Mouse (Mus musculus): ENCODE results near the gene Tm9sf4. TPM values are rescaled to one million over a fixed set of nuclear protein-coding genes. Genes with fewer than 3 reads are reported as not detected.
A peak's percentile ranks its signal among the peaks of the same experiment; 100 is the strongest.

The Tm9sf4 gene
- 53.7 and 58.7 TPM in 2 replicates for total RNA-seq (2014; fragmentation: Nextera tagmentation)
- total RNA-seq (2017): 49.5 and 97.3 TPM in 2 replicates

DNA sequence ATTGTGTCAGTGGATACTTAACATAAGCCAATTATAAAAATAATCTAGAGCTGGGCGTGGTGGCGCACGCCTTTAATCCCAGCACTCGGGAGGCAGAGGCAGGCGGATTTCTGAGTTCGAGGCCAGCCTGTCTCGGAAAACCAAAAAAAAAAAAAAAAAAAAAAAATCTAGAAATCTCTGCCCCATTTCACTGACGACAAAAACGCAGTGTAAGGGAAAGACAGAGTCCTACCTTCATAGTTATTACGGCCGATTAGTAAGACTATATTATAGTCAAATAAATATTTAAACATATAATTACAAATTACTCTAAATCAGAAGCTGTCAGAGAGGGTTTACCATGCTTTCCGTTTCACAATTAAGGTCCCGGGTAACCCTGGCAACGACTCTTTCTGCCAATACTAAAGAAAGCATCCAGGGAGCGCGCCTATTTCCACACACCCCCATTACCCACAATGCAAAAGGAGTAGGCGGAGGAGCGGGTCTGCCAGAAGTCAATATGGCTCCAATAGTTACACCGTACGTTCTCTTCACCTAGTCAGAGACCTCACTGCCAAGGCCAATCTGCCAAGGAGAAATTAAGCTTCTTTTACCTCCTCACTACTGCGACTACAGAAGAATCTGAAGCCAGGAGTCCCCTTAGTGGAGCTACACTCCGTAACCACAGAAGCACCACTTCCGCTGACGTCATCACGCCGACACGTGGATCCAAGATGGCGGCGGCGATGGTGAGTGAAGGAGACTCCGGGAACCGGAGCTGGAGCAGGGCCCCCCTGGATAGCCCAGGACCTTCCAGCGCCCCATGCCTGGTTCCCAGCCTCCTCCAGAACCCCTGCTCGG lies at the start of gene Tm9sf4:
Gene Tm9sf4, plus strand, starts transcription at position 460 of the 840 bp plus-strand sequence.
- peak; percentile 91 for ATAC-seq (replicated peaks; ENCODE audit: low FRiP score, low TSS enrichment, poor library complexity, severe bottlenecking)

DNA sequence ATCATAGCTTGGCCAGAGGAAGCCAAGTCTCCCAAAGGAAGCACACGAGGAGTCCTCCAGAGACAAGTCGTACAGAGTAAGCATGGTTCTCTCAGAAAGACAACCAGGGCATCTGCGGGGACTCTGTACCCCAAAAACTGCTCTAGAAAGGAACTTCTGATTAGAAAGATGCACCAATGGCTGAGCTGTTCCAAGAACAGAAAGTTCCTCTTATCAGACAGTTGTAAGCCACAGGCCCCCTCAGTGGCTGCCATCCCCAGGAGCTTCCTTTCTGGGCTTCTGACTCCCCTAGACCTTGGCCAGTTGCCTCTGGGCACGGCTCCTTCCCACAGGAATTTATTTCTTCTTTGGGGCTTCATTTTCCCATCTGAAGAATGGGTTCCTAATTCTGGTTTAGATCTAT lies 45.4 kb upstream of the Tm9sf4 start:
- peak; percentile 58 for ATAC-seq (replicated peaks; ENCODE audit: low FRiP score, low TSS enrichment, poor library complexity, severe bottlenecking)

DNA sequence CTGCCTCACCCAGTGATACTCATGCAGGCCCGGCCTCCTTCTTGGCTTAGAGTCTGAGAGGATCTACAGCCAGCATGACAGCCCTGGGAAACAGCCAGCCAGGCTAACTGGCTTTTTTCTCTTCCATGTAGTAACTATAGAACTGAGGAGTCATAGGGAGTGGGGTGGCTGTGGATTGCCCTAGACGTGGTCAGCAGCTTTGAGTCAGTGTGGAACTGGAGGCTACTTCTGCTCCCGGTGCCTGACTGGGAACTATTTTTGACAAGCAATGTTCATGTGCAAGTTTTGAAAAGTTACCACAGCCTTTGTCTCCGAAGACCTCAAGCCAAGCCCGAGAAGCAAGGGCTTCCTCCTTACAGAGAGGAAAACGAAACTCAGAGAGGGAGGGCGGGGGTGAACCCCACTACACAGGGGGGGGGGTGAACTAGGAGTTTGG lies 44.0 kb upstream of the Tm9sf4 start:
- ATAC-seq (replicated peaks; ENCODE audit: low FRiP score, low TSS enrichment, poor library complexity, severe bottlenecking): no peak

DNA sequence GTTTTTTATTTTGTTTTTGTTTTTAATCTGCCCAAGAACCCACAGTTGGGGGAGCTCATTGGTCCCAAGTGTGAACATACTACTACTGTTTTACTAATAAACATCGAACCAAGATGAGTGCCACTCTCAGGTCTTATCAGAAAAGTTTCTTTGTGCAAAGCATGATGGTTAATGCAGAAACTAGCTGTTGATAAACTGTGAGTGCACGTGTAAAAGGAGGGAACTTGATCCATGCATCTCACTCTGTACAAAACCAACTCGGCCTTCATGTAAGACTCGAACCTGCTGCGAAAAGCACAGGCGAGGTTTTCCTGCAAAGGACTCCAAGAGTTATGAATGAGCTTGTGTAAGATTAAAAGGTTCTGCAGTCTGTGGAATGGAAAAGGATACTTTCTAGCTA lies 41.6 kb upstream of the Tm9sf4 start:
- no peak for ATAC-seq (replicated peaks; ENCODE audit: low FRiP score, low TSS enrichment, poor library complexity, severe bottlenecking)

DNA sequence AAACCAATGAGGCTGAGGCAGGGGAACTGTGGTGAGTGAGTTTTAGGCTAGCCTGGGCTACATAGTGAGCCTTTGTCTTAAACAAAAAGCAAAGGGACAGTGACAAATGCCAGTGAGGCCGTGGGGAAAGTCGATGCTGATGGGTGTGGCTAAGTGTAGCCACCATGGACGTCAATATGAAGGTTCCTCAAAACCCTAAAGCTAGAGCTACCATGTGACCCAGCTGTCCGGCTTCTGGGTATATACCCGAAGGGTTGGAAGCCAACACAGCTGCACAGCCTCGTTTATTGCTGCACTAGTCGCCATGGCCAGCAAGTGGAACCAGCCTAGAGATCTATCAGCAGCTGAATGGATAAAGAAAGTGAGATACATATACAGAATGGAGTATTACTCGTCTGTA lies 41.0 kb upstream of the Tm9sf4 start:
- ATAC-seq (replicated peaks; ENCODE audit: low FRiP score, low TSS enrichment, poor library complexity, severe bottlenecking): no peak

DNA sequence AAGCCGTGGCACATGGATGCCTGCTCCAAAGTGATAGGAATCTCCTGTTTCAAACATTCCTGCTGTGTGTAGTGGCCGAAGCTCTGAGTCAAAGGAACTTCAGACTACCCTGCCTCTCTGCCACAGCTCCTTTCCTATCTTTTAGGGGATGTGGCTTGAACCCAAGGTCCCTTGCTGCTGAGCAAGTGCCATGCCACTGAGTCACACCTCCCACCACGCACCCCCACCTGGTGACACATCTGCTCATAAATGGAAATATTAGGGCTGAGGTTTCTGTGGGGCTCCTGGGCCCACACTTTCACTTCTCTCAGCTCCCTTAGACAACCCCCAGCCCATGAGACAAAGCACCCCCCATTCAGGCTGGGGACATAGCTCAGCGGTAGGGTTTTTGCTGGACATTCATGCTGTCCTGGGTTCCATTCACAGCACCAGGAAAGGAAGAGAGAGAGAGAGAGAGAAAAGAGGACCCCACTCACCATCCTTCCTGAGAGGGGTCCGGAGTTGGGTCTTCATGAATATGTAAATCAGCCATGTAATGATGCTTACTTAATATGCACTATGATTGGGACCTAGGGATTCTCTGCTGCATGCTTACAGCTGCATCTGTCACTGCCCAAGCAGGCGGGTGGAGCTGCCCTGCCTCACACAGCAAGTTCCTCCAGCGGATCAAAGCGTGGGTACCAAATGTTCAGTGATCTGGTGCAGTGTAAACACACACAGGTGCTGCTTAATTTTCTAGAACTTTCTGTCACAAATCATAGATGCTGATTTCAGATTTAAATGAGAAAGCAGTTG lies 39.1 kb upstream of the Tm9sf4 start:
- no peak for ATAC-seq (replicated peaks; ENCODE audit: low FRiP score, low TSS enrichment, poor library complexity, severe bottlenecking)

DNA sequence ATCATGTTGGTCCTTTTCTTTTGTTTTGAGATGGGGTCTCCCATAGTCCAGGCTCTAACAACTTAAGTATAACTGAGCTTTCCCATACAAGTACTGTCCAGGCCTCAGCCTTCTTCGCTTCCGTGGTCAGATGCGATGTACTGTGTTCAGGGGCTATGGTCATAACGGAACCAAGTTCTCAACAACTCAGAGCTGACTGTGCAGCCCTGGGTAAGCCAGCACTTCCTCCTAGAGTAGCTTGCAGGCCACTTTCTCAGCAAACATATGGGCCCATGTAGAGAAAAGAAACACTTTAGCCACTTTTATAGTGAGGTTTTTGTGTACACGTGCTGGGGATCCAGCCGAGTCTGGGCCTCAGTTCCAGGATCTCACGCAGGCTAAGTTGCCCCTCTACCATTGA lies 38.4 kb upstream of the Tm9sf4 start:
- no peak for ATAC-seq (replicated peaks; ENCODE audit: low FRiP score, low TSS enrichment, poor library complexity, severe bottlenecking)

DNA sequence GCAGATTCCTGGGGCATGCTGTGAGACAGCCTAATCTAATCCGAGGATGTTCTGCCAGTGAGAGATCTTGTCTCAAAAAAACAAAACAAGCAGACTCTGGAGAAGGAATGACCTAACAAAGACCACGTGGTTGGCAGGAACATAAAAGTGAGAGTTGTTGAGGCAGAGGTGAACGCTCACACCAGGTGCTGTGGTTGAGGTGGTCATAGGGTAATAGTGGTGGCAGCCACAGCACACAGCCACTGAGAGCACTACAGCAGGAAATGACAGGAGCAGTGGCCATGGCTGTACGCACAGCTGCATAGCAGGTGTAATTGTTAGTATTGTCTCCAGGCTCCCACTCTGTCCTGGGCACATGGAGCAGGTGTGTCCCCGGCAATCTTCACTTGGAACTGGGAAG lies 35.2 kb upstream of the Tm9sf4 start:
- no peak for ATAC-seq (replicated peaks; ENCODE audit: low FRiP score, low TSS enrichment, poor library complexity, severe bottlenecking)

DNA sequence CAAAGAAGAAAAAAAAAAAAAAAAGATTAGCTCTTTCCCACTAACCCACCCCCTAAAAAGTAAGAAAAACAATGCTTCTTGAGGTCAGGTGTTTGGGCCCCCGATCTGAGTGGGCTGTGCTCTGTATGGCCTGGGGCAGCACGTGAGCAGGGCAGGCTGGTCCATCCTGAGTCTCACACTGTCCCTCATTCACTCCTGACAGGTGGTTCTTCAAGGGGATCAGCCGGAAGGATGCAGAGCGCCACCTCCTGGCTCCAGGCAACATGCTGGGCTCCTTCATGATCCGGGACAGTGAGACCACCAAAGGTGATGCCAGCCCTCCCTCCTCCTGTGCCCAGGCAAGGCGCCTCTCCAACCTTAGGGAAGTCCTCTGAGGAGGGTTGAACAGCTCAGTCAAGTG lies 30.1 kb upstream of the Tm9sf4 start:
- ATAC-seq (replicated peaks; ENCODE audit: low FRiP score, low TSS enrichment, poor library complexity, severe bottlenecking): peak; percentile 58

DNA sequence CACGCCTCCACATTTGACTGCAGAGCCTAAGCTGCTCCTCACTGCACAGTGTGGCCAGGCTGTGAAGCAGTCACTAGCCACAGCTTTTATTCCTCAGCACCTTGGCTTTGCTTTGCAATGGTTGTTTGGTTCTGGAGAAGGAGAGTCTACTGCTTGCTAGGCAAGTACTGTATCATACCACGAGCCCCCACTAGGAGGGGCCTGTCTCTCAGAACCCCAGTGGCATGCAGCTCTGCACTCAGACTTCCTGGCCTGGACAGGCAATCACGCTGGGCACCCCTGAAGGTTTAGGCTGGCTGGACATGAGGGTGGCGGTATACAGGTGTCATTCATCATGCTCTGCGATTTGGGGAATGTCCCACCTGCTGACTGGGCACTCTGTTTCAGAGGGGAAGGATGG lies 26.9 kb upstream of the Tm9sf4 start:
- peak; percentile 54 for ATAC-seq (replicated peaks; ENCODE audit: low FRiP score, low TSS enrichment, poor library complexity, severe bottlenecking)

DNA sequence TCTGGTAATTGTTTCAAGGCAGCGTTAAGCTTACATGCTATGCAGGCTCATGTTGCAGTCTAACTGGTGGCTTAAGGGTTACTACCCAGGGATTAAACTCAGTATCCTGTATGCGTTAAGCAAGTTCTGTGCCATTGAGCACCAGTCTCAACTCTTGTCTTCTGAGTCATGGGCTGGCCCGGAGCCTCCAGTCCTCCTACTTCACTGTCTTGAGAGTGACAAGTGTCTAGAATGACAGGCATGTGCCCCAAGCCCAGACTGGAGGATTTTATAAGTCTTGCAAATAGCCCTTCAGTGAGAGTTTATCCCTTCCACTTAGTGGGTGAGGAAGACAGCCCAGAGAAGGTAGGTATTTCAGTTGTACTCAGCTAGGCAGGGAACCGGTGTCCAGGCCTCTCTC lies 24.9 kb upstream of the Tm9sf4 start:
- ATAC-seq (replicated peaks; ENCODE audit: low FRiP score, low TSS enrichment, poor library complexity, severe bottlenecking): no peak

DNA sequence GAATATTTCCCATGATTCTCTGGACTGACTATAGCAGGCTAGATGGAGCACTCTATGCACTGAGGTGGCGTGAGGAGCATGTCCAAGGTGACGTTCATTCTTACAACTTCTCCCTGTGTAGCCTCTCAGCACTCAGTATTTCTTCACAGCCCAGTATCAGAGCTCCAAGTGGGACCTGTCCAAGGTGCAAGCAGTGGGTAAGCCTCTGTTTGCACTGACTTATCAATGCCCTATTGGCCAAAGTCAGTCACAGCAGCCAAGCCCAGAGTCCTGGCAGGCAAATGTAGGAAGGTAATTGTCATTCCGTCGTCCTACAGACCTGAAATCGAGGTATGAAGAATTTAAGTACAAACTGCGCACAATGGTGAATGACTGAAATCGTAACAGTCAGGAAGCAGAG lies 21.9 kb upstream of the Tm9sf4 start:
- no peak for ATAC-seq (replicated peaks; ENCODE audit: low FRiP score, low TSS enrichment, poor library complexity, severe bottlenecking)

DNA sequence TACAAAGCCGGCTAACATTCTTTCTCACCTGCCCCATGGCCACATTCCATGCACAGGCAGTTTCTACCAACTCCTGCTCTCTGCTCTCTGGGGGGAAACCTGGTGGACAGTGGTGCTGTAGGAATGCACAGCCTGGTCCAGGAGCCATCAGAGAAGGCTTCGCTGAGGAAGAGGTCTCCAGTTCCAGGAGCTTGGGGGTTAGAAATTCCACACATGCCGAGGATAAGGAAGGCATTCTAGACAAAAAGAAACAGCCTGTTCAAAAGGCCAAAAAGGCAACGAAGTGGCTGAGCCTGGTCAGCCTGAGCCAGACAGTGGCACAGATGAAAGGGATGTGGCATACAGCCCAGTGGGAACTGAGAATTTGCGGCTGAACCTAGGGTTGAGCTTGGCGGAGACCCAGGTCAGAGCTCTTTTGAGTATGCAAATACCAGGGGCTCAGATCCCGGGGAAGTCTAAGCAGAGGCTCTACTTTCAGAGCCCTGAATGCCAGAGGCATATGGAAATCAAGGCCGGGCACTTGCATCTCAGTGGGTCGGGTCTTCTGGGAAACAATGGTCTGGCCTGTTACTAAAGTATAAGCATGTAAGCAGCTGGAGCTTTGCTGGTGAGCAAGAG lies 21.0 kb upstream of the Tm9sf4 start:
- no peak for ATAC-seq (replicated peaks; ENCODE audit: low FRiP score, low TSS enrichment, poor library complexity, severe bottlenecking)

DNA sequence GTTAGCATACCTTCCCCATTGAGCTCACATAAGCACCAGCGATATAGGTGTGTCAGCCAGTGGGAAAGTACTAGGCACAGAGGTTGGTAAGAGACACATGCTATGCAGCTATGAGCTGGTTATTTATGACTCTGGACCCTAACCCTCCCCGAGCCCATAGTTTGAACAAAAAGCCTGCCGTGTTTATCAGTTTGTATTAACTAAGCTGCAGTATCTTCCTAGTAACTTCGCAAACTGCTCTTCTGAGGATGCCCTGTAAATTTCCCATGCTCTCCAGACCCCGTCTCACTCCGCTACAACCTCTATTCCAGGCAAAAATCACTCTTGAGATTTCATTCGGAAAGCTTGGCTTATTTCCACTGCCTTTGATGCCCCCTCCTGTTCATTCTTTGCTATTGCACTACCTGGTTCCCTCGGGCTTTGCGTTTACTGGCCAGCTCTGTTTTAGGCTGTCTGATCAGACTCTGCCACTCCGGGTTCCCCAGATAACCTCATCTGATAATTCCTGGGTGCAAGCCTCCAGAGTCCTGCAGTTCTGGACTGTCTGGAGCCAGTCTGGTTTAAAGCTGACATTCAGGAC lies 18.4 kb upstream of the Tm9sf4 start:
- peak; percentile 67 for ATAC-seq (replicated peaks; ENCODE audit: low FRiP score, low TSS enrichment, poor library complexity, severe bottlenecking)

DNA sequence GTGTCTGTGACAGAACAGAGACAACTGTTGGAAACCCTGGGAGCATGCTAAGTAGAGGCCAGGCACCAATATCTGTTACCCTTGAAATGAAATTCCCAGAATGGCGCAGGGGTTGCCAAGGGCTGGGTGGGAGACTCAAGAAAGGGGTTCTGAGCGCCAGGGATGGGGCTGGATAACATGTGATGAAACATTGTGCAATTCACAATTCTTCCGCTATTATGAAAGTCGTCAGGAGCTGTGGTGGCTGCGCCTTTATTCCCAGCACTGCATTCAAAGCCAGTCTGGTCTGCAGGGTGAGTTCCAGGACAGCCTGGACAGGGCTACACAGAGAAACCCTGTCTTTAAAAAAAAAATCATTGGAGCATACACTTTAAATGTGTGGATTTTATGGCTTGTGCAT lies 15.8 kb upstream of the Tm9sf4 start:
- no peak for ATAC-seq (replicated peaks; ENCODE audit: low FRiP score, low TSS enrichment, poor library complexity, severe bottlenecking)

DNA sequence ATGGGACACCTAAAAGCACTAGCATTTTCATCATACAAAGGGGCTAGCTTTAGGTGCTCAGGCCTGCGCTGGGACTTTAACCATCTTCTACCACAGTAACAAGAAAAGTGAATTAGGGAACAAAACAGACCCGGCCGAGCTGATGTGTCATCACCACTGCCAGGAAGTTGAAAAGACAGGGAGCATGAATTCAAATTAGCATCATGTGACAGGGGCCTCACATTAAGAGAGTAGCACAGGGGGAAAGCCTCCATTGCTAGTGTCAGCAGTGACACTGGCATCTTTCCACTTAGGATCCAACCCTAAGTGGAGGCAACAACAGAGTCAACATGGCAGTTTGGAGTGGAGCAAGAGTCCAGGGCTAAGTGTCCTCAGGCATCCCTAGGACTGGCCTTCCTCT lies 13.9 kb upstream of the Tm9sf4 start:
- ATAC-seq (replicated peaks; ENCODE audit: low FRiP score, low TSS enrichment, poor library complexity, severe bottlenecking): no peak

DNA sequence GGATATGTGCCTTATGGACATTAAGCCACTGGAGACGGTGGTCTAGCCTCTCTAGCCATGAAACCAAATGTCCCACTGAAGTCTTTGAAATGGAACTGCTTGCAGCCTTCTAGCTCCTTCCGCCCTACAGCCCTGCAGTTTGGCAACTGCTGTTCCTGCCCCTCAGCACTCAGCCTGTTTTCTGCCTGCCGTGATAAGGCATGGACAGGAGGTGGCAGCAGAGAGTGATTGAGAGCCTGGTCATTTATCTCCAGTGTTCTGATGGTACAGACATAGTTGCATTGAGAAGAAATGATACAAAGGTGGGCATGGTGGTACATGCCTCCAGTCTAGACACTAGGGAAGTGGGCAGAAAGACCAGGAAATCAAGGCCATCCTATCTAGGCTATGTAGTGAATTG lies 13.4 kb upstream of the Tm9sf4 start:
- ATAC-seq (replicated peaks; ENCODE audit: low FRiP score, low TSS enrichment, poor library complexity, severe bottlenecking): peak; percentile 75

DNA sequence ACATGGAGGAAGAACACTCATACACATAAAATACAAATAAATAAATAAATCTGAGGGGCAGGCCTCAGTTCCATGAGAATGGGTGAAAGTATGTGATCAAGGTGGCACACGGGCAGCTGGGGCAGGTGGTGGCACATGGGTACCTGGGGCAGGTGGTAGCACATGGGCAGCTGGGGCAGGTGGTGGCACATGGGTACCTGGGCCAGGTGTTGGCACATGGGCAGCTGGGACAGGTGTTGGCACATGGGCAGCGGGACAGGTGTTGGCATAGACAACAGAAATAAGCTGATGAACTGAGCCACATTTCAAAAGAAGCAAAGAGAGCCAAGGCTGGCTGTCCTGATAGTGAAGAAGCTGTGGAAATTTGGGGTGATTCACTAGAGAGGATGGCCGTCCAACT lies 11.4 kb upstream of the Tm9sf4 start:
- ATAC-seq (replicated peaks; ENCODE audit: low FRiP score, low TSS enrichment, poor library complexity, severe bottlenecking): no peak

DNA sequence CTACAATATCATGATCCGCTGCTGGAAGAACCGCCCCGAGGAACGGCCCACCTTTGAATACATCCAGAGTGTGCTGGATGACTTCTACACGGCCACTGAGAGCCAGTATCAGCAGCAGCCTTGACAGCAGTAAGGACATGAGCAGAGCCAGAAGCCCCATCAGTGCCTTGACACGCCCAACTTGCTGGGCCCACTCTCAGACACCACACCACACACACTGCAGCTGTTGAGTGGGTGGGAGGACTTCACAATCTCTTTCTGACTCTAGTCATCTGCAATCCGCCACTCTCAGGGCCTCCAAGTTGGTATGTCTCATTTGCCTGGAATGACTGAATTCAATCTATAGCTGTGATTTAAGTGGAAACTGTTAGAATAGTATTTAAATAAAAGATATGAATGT lies 10.1 kb upstream of the Tm9sf4 start:
- ATAC-seq (replicated peaks; ENCODE audit: low FRiP score, low TSS enrichment, poor library complexity, severe bottlenecking): no peak
